Mouse (Mus musculus) large intestine, adult 2 months (tissue): ENCODE results near the gene Sema4b. TPM values are rescaled to one million over a fixed set of nuclear protein-coding genes. Genes with fewer than 3 reads are reported as not detected.

Source experiments
- DNase-seq: peaks from one replicate; pipeline ENCODE4 v3.0.0-alpha.2; 2012; ENCODE audit warnings: low read depth, low spot score
- WGBS: fragments of 180-500 bp; shearing (Covaris S2); methylation state at CpG from one replicate; pipeline ENCODE4 v1.1.7; 2018; 5-methylcytosine and 5-hydroxymethylcytosine counted together
- polyA plus RNA-seq: library from polyadenylated mRNA; depleted of rRNA; stranded (reverse); fragments of >200 nt; gene quantifications from 2 replicates; pipeline ENCODE4 v1.2.3, GENCODE M21; 2012

Sema4b gene
- polyA plus RNA-seq, 1 experiment, result 43.2 TPM

GRCm38 (mm10) chr7:80172069-80172956 lies 14.3 kb upstream of the Sema4b start:
- 56% methylated on average over 8 of the region's 8 CpGs for WGBS
- DNase-seq, result no peak

- 31% methylated on average over 3 of the region's 3 CpGs for WGBS
- DNase-seq, result no peak
Measured at GRCm38 (mm10) chr7:80176159-80176558, 10.5 kb upstream of the Sema4b start.

GRCm38 (mm10) chr7:80177438-80177837 lies 9.2 kb upstream of the Sema4b start:
- WGBS, result 91% methylated on average over 3 of the region's 3 CpGs
- no peak for DNase-seq

- DNase-seq, result no peak
- 95% methylated on average over 10 of the region's 10 CpGs for WGBS
Measured at GRCm38 (mm10) chr7:80178037-80178729, 8.5 kb upstream of the Sema4b start.

- no peak for DNase-seq
- 73% methylated on average over 6 of the region's 6 CpGs for WGBS
Measured at GRCm38 (mm10) chr7:80179327-80179726, 7.3 kb upstream of the Sema4b start.

GRCm38 (mm10) chr7:80179790-80180189 lies 6.9 kb upstream of the Sema4b start:
- no peak for DNase-seq
- 84% methylated on average over 6 of the region's 6 CpGs for WGBS

- no peak for DNase-seq
- WGBS, result 81% methylated on average over 3 of the region's 3 CpGs
Measured at GRCm38 (mm10) chr7:80180202-80180601, 6.4 kb upstream of the Sema4b start.

- DNase-seq, result no peak
- WGBS, result 76% methylated on average over 2 of the region's 2 CpGs
Measured at GRCm38 (mm10) chr7:80181078-80181477, 5.6 kb upstream of the Sema4b start.

- DNase-seq, result no peak
Measured at GRCm38 (mm10) chr7:80182139-80182538, 4.5 kb upstream of the Sema4b start.

GRCm38 (mm10) chr7:80183466-80183865 lies 3.2 kb upstream of the Sema4b start:
- WGBS, result 93% methylated on average over 1 of the region's 1 CpGs
- no peak for DNase-seq

GRCm38 (mm10) chr7:80183969-80184368 lies 2.7 kb upstream of the Sema4b start:
- DNase-seq, result no peak
- WGBS, result 48% methylated on average over 5 of the region's 5 CpGs

GRCm38 (mm10) chr7:80184551-80184950 lies 2.1 kb upstream of the Sema4b start:
- no peak for DNase-seq
- 59% methylated on average over 4 of the region's 4 CpGs for WGBS

GRCm38 (mm10) chr7:80184968-80185367 lies 1.7 kb upstream of the Sema4b start:
- WGBS, result 37% methylated on average over 6 of the region's 6 CpGs
- no peak for DNase-seq

- no peak for DNase-seq
- 6% methylated on average over 8 of the region's 8 CpGs for WGBS
Measured at GRCm38 (mm10) chr7:80186021-80186420, 620 bp upstream of the Sema4b start.

GRCm38 (mm10) chr7:80187501-80187900 lies 860 bp downstream of the Sema4b start:
- WGBS, result 32% methylated on average over 12 of the region's 12 CpGs
- DNase-seq, result no peak

- WGBS, result 76% methylated on average over 2 of the region's 2 CpGs
- no peak for DNase-seq
Measured at GRCm38 (mm10) chr7:80188579-80189125, 2.0 kb downstream of the Sema4b start.

- no peak for DNase-seq
- 30% methylated on average over 11 of the region's 11 CpGs for WGBS
Measured at GRCm38 (mm10) chr7:80189147-80189933, 2.7 kb downstream of the Sema4b start.

GRCm38 (mm10) chr7:80191455-80191854 lies 4.8 kb downstream of the Sema4b start:
- 19% methylated on average over 5 of the region's 5 CpGs for WGBS
- no peak for DNase-seq

GRCm38 (mm10) chr7:80192226-80193061 lies 5.8 kb downstream of the Sema4b start:
- WGBS, result 4% methylated on average over 16 of the region's 16 CpGs
- DNase-seq, result no peak
